Mouse (Mus musculus) erythroid progenitor cell, adult 5-6 weeks (primary cell): ENCODE data around the gene Arhgap5. TPM values are rescaled to one million over a fixed set of nuclear protein-coding genes. Genes with fewer than 3 reads are reported as not detected.

ENCODE experiments used
- ATAC-seq: replicated peaks from 2 replicates; pipeline ENCODE4 v1.8.0; 2016; ENCODE audit warnings: moderate number of reproducible peaks, mild to moderate bottlenecking, moderate TSS enrichment, inconsistent platforms; ENCODE audit not compliant: poor library complexity, low FRiP score, severe bottlenecking
- total RNA-seq, 2 experiments: library from RNA; stranded (forward) in 1 of 2; stranded (reverse) in 1 of 2; fragments of 150-400 nt in 1 of 2; fragments of 186-747, 209-891 nt in 1 of 2; gene quantifications; 2 replicates each; pipeline versions ENCODE4 v1.2.3 to v1.2.4; 2015 to 2017; ENCODE audit warnings: low replicate concordance in 2 of 2

Gene Arhgap5
- total RNA-seq (2015; ENCODE audit: low replicate concordance) (2.5 and 3.2 TPM in 2 replicates), total RNA-seq (2017; ENCODE audit: low replicate concordance) (3.3 and 4.1 TPM in 2 replicates)

GRCm38 (mm10) chr12:52503456-52504320, at the start of gene Arhgap5:
Gene Arhgap5, plus strand, starts transcription at chr12:52503972.
- ATAC-seq: peak; percentile 63

GRCm38 (mm10) chr12:52464593-52464992, 39.2 kb upstream of the Arhgap5 start:
- ATAC-seq: no peak

- no peak for ATAC-seq
These were observed 32.2 kb upstream of the Arhgap5 start for GRCm38 (mm10) chr12:52471621-52472020.

- no peak for ATAC-seq
These were observed 29.5 kb upstream of the Arhgap5 start for GRCm38 (mm10) chr12:52473988-52474968.

- ATAC-seq: no peak
These were observed 27.7 kb upstream of the Arhgap5 start for GRCm38 (mm10) chr12:52476036-52476435.

GRCm38 (mm10) chr12:52478611-52479010, 25.2 kb upstream of the Arhgap5 start:
- no peak for ATAC-seq

- no peak for ATAC-seq
These were observed 24.4 kb upstream of the Arhgap5 start for GRCm38 (mm10) chr12:52479323-52479722.

GRCm38 (mm10) chr12:52480851-52481250, 22.9 kb upstream of the Arhgap5 start:
- ATAC-seq: no peak

- ATAC-seq: no peak
These were observed 21.7 kb upstream of the Arhgap5 start for GRCm38 (mm10) chr12:52481969-52482550.

- no peak for ATAC-seq
These were observed 20.6 kb upstream of the Arhgap5 start for GRCm38 (mm10) chr12:52483219-52483618.

- no peak for ATAC-seq
These were observed 15.4 kb upstream of the Arhgap5 start for GRCm38 (mm10) chr12:52488266-52488975.

- no peak for ATAC-seq
These were observed 10.5 kb upstream of the Arhgap5 start for GRCm38 (mm10) chr12:52493281-52493681.

- ATAC-seq: no peak
These were observed 6.6 kb upstream of the Arhgap5 start for GRCm38 (mm10) chr12:52497209-52497608.

GRCm38 (mm10) chr12:52500915-52501833, 2.6 kb upstream of the Arhgap5 start:
- no peak for ATAC-seq

- no peak for ATAC-seq
These were observed 1.6 kb upstream of the Arhgap5 start for GRCm38 (mm10) chr12:52502161-52502560.

- no peak for ATAC-seq
These were observed 679 bp upstream of the Arhgap5 start for GRCm38 (mm10) chr12:52503131-52503455.

GRCm38 (mm10) chr12:52504331-52505181, 784 bp downstream of the Arhgap5 start:
- ATAC-seq: peak; percentile 62; the same call in 1 of the 2 replicates

GRCm38 (mm10) chr12:52524699-52525098, 20.9 kb downstream of the Arhgap5 start:
- no peak for ATAC-seq
